Mouse (Mus musculus) stomach, adult 2 months (tissue): ENCODE data around the gene Olfr922. TPM values are rescaled to one million over a fixed set of nuclear protein-coding genes. Genes with fewer than 3 reads are reported as not detected.

Source experiments
- polyA plus RNA-seq: library from polyadenylated mRNA; depleted of rRNA; stranded (reverse); fragments of >200 nt; gene quantifications from 2 replicates; pipeline ENCODE4 v1.2.3, GENCODE M21; 2012; rRNA removed

The Olfr922 gene
- not detected in 2 replicates for polyA plus RNA-seq

DNA sequence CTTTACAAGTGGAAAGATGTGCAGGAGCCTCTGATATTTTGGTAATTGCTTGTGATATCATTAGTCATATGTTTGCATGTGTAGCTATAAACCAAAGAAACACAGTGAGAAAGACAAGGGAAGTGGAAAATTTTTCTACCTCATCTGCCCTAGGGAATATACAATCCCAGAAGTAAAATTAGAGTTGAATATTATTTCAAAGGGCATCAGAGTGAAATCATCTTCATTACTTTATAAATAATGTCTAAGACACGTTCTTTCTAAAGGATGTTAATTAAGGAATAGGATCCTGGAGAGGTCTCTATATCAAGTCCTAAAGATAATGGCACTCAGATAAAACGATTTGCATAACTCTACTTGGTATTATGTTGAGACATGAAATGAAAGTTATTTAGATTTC, at the start of gene Olfr922:
TSS of gene Olfr922 (plus strand) at position 301 of the 400 bp plus-strand sequence.

DNA sequence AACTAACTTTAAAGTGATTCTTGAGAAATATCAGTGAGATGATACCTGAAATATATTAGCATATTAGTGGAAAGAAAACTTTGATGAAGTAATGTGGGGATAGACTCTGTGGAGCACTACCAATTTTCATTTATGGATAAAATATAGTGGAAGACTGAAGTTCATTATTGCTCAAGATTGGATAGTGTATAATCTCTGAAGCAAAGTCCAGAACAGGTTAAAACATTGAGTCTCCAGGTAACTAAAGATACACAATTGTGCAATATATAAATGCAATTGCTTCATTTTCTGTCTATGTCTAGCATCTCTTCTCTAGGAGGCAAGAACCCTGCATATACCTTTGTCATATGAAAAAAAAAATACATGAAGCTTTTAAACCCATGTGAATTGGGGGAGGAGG, 41.6 kb upstream of the Olfr922 start, which contains the start of gene Olfr921:
TSS of gene Olfr921 (plus strand) at position 301 of the 400 bp plus-strand sequence.

DNA sequence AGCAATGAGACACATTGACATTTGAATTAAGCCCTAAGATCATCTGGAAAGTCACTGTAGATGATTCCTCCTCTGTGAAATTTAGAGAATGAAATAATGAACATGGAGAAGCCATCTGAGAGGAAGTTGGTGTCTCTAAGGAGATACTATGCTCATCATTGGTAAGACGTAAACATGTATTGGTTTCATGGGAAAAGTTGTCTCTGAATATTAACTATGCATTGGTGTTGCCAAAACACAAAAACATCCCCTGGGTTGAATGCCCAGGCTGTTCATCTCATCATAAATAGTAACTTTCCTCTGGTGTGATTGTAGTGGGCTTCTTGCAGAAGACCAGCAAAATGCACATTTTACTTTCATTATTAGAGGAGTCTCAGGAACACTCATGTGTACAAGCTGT, 11.8 kb downstream of the Olfr922 start, which contains the start of gene Olfr923:
TSS of gene Olfr923 (plus strand) at position 301 of the 400 bp plus-strand sequence.

DNA sequence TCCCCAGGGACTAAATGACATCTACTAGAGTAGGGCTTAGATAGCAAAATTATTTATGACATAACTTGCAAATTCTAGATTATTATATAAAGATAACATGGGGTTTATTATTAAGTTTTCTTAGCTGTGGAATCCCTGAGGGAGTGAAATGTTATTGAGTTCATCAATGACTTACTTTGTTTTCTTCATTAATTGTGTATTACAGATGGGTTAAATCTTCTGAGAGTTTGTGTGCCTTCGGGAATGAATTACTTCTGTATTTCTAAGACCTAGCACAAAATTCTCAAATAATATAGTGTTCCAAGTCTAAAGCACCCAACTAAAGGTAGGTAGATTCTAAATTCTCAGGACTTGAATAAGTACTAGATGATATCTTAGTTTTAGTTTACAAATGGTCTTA, 29.7 kb downstream of the Olfr922 start, which contains the start of gene Olfr924:
TSS of gene Olfr924 (plus strand) at position 301 of the 400 bp plus-strand sequence.

DNA sequence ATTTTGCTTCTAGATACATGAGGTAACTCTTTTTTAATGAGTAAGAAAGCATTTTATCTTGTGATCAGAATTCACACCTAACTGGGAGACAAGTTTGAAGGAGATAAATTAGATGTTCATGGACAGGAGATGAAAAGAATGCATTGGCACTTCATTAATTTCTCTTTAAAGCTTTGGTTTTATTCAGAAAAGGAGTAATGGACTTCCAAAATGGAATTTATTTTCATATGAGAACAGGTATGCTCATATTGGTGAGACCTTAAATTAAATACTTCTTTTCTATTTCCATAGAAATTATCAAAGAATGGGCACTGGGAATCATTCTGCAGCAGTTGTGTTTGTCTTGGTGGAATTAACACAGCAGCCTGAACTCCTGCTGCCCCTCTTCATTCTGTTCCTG, 40.3 kb downstream of the Olfr922 start, which contains the start of gene Olfr26:
TSS of gene Olfr26 (plus strand) at position 301 of the 400 bp plus-strand sequence.

Other genes with a start within 250 kb of the Olfr922 start
- gene Olfr912, start 234.4 kb upstream of the Olfr922 start, polyA plus RNA-seq = not detected in 2 replicates
- not detected in 2 replicates for gene Olfr913, start 221.9 kb upstream of the Olfr922 start, polyA plus RNA-seq
- not detected in 2 replicates for gene Olfr914, start 209.5 kb upstream of the Olfr922 start, polyA plus RNA-seq
- not detected in 2 replicates for gene Olfr916, start 154.7 kb upstream of the Olfr922 start, polyA plus RNA-seq
- gene Olfr917, start 148.8 kb upstream of the Olfr922 start, polyA plus RNA-seq = not detected in 2 replicates
- not detected in 2 replicates for gene Olfr918, start 140.0 kb upstream of the Olfr922 start, polyA plus RNA-seq
- not detected in 2 replicates for gene Olfr919, start 110.9 kb upstream of the Olfr922 start, polyA plus RNA-seq
- 1.7 and 3.0 TPM in 2 replicates for gene Vwa5a, start 96.3 kb upstream of the Olfr922 start, polyA plus RNA-seq
- gene Olfr920, start 62.3 kb upstream of the Olfr922 start, polyA plus RNA-seq = not detected in 2 replicates
- gene Olfr921, start 41.5 kb upstream of the Olfr922 start, polyA plus RNA-seq = not detected in 2 replicates
- not detected in 2 replicates for gene Olfr923, start 11.9 kb downstream of the Olfr922 start, polyA plus RNA-seq
- gene Olfr924, start 29.8 kb downstream of the Olfr922 start, polyA plus RNA-seq = not detected in 2 replicates
- not detected in 2 replicates for gene Olfr26, start 40.4 kb downstream of the Olfr922 start, polyA plus RNA-seq
- not detected in 2 replicates for gene Olfr926, start 62.5 kb downstream of the Olfr922 start, polyA plus RNA-seq
- gene Olfr930, start 115.2 kb downstream of the Olfr922 start, polyA plus RNA-seq = not detected in 2 replicates
- not detected in 2 replicates for gene Olfr933, start 157.7 kb downstream of the Olfr922 start, polyA plus RNA-seq
- not detected in 2 replicates for gene Olfr934, start 173.7 kb downstream of the Olfr922 start, polyA plus RNA-seq
- not detected in 2 replicates for gene Olfr935, start 185.1 kb downstream of the Olfr922 start, polyA plus RNA-seq
- not detected in 2 replicates for gene Olfr146, start 208.8 kb downstream of the Olfr922 start, polyA plus RNA-seq